Mouse (Mus musculus) heart, postnatal 0 days (tissue): ENCODE measurements around the gene Gtf2b. TPM values are rescaled to one million over a fixed set of nuclear protein-coding genes. Genes with fewer than 3 reads are reported as not detected.

Experiments
- ATAC-seq: fragments of 200-750 bp; cut with Nextera tagmentation; 2 replicates; pipeline ENCODE4 v1.8.0; 2017; ENCODE audit warnings: low read depth, moderate number of reproducible peaks, moderate library complexity; ENCODE audit not compliant: insufficient read depth
- DNase-seq: peaks from one replicate; pipeline ENCODE4 v3.0.0-alpha.2; 2016; ENCODE audit warnings: low spot score
- H3K27ac ChIP-seq: fragments of 300-500 bp; sonication (generic); 2 replicates; pipeline ENCODE4 v1.5.1; 2014; ENCODE audit warnings: low read depth, mild to moderate bottlenecking
- H3K27me3 ChIP-seq: fragments of 300-500 bp; sonication (generic); 2 replicates; pipeline ENCODE4 v1.6.1; 2014; ENCODE audit warnings: low read length, mixed read lengths; ENCODE audit not compliant: control insufficient read depth, insufficient read depth
- H3K36me3 ChIP-seq: fragments of 300-500 bp; sonication (generic); replicated peaks from 2 replicates; pipeline ENCODE4 v1.6.1; 2014; ENCODE audit warnings: low read length, mixed read lengths; ENCODE audit not compliant: control insufficient read depth, insufficient read depth
- H3K4me1 ChIP-seq: fragments of 300-500 bp; sonication (generic); 2 replicates; pipeline ENCODE4 v1.6.1; 2014; ENCODE audit warnings: antibody characterized with exemption; ENCODE audit not compliant: control insufficient read depth, insufficient read depth
- H3K4me2 ChIP-seq: fragments of 300-500 bp; sonication (generic); 2 replicates; pipeline ENCODE4 v1.6.1; 2014; ENCODE audit warnings: low read depth, mild to moderate bottlenecking, low read length, moderate library complexity
- H3K4me3 ChIP-seq: fragments of 300-500 bp; sonication (generic); 2 replicates; pipeline ENCODE4 v1.5.1; 2014; ENCODE audit warnings: low read depth, low read length
- H3K9ac ChIP-seq: fragments of 300-500 bp; sonication (generic); replicated peaks from 2 replicates; pipeline ENCODE4 v1.6.1; 2014; ENCODE audit warnings: low read depth, low read length, mixed read lengths
- H3K9me3 ChIP-seq: fragments of 300-500 bp; sonication (generic); replicated peaks from 2 replicates; pipeline ENCODE4 v1.6.1; 2016; ENCODE audit warnings: low read length; ENCODE audit not compliant: control insufficient read depth
- CTCF ChIP-seq: IDR thresholded peaks from 2 replicates; pipeline ENCODE4 v1.5.1; 2016; ENCODE audit warnings: antibody characterized with exemption, control low read depth, low read depth
- EP300 ChIP-seq: IDR thresholded peaks from 2 replicates; pipeline ENCODE4 v1.6.1; 2016; ENCODE audit warnings: antibody characterized with exemption, low read depth
- WGBS: fragments of 180-500 bp; shearing (Covaris S2); extraction: QIAGEN DNeasy Blood & Tissue Kit; methylation state at CpG from one replicate; pipeline ENCODE4 v1.1.7; 2014; 5-methylcytosine and 5-hydroxymethylcytosine counted together
- polyA plus RNA-seq: library from polyadenylated mRNA; unstranded; fragments of >200 nt; fragmentation: Nextera tagmentation; extraction: Ambion mirVana; gene quantifications from 2 replicates; pipeline ENCODE4 v1.2.1, GENCODE M21; 2015
- total RNA-seq: library from RNA; depleted of rRNA; stranded (reverse); fragments of >200 nt; gene quantifications from 2 replicates; pipeline ENCODE4 v1.2.3, GENCODE M21; 2014; ENCODE audit warnings: low replicate concordance; rRNA removed

Gene Gtf2b
- total and polyA plus RNA-seq, 2 experiments from 2014 or later: 32.1 to 63.7 TPM

GRCm38 (mm10) chr3:142817506-142817905 lies 52.7 kb downstream of the Gtf2b start:
- 95% methylated on average over 3 of the region's 3 CpGs for WGBS
- ATAC-seq (no peak), DNase-seq (no peak)
- H3K4me3 ChIP-seq: no peak overlapping the region
- no peak overlapping the region for H3K9ac ChIP-seq
- H3K4me1 ChIP-seq: no peaks in the 10 kb centered on the region
- no peaks in the 10 kb centered on the region for H3K9me3 ChIP-seq
- H3K4me2 ChIP-seq: no peak overlapping the region
- TF ChIP-seq CTCF: no peak
- TF ChIP-seq EP300: no peak
- H3K36me3 ChIP-seq: peaks cover 19% of the 10 kb centered on the region
- H3K27me3 ChIP-seq: no peaks in the 10 kb centered on the region
- no peak overlapping the region for H3K27ac ChIP-seq

- Histone ChIP-seq H3K4me3 (no peak overlapping the region), H3K4me2 (no peak overlapping the region), H3K36me3 (peaks cover 21% of the 10 kb centered on the region), H3K27me3 (no peaks in the 10 kb centered on the region), H3K9me3 (no peaks in the 10 kb centered on the region), H3K4me1 (no peaks in the 10 kb centered on the region), H3K9ac (no peak overlapping the region), H3K27ac (no peak overlapping the region)
- ATAC-seq: no peak
- TF ChIP-seq EP300: no peak
- no peak for DNase-seq
- 93% methylated on average over 1 of the region's 1 CpGs for WGBS
These were observed 58.8 kb downstream of the Gtf2b start for GRCm38 (mm10) chr3:142823606-142824005.

- no peak overlapping the region for H3K4me2 ChIP-seq
- H3K9ac ChIP-seq: no peak overlapping the region
- TF ChIP-seq CTCF (no peak), EP300 (no peak)
- no peak overlapping the region for H3K27ac ChIP-seq
- WGBS: 86% methylated on average over 4 of the region's 4 CpGs
- no peak for DNase-seq
- peaks cover 18% of the 10 kb centered on the region for H3K36me3 ChIP-seq
- no peak overlapping the region for H3K4me3 ChIP-seq
- no peaks in the 10 kb centered on the region for H3K27me3 ChIP-seq
- no peaks in the 10 kb centered on the region for H3K9me3 ChIP-seq
- ATAC-seq: no peak
- H3K4me1 ChIP-seq: no peaks in the 10 kb centered on the region
These were observed 61.8 kb downstream of the Gtf2b start for GRCm38 (mm10) chr3:142826449-142827146.

- TF ChIP-seq EP300 (no peak), CTCF (no peak)
- DNase-seq: no peak
- WGBS: 89% methylated on average over 3 of the region's 3 CpGs
These were observed 68.1 kb downstream of the Gtf2b start for GRCm38 (mm10) chr3:142832910-142833309.

More at GRCm38 (mm10) chr3:142832910-142833309, 68.1 kb downstream of the Gtf2b start:
- ATAC-seq: no peak
- Histone ChIP-seq H3K4me2 (no peak overlapping the region), H3K9ac (no peak overlapping the region), H3K9me3 (no peaks in the 10 kb centered on the region), H3K27ac (no peak overlapping the region), H3K27me3 (no peaks in the 10 kb centered on the region), H3K4me1 (no peaks in the 10 kb centered on the region), H3K36me3 (peaks cover 15% of the 10 kb centered on the region), H3K4me3 (no peak overlapping the region)

Other genes with a start within 250 kb of the Gtf2b start
- 5.4 and 6.0 TPM in 2 replicates for gene Gbp7, start 234.7 kb upstream of the Gtf2b start, total RNA-seq
- gene Gbp7, start 234.7 kb upstream of the Gtf2b start, polyA plus RNA-seq: 5.3 and 5.4 TPM in 2 replicates
- 14.4 and 30.1 TPM in 2 replicates for gene Gbp3, start 205.0 kb upstream of the Gtf2b start, total RNA-seq
- gene Gbp3, start 205.0 kb upstream of the Gtf2b start, polyA plus RNA-seq: 5.3 and 6.0 TPM in 2 replicates
- gene Gbp2b, start 170.2 kb upstream of the Gtf2b start, total RNA-seq: not detected in 2 replicates
- not detected in 2 replicates for gene Gbp2b, start 170.2 kb upstream of the Gtf2b start, polyA plus RNA-seq
- gene Gbp2, start 144.4 kb upstream of the Gtf2b start, total RNA-seq: 6.6 and 17.2 TPM in 2 replicates
- gene Gbp2, start 144.4 kb upstream of the Gtf2b start, polyA plus RNA-seq: 3.0 and 3.6 TPM in 2 replicates
- 19.5 and 21.6 TPM in 2 replicates for gene Kyat3, start 64.0 kb upstream of the Gtf2b start, total RNA-seq
- gene Kyat3, start 64.0 kb upstream of the Gtf2b start, polyA plus RNA-seq: 11.2 and 12.8 TPM in 2 replicates
- 40.0 and 56.4 TPM in 2 replicates for gene Pkn2, start 117.0 kb downstream of the Gtf2b start, total RNA-seq
- 30.8 and 34.3 TPM in 2 replicates for gene Pkn2, start 117.0 kb downstream of the Gtf2b start, polyA plus RNA-seq